Mouse (Mus musculus): ENCODE data around the gene Safb. TPM values are rescaled to one million over a fixed set of nuclear protein-coding genes. Genes with fewer than 3 reads are reported as not detected.

Gene Safb
- 139 and 141 TPM in 2 replicates for polyA plus RNA-seq (2012; rRNA removed)

GRCm38 (mm10) chr17:56584257-56585130 lies at the start of gene Safb, which contains the start of gene Safb2:
Gene Safb, plus strand, starts transcription at chr17:56584825.
Gene Safb2, minus strand, starts transcription at chr17:56584585.
- Histone ChIP-seq H3K27me3 (ENCODE audit: control insufficient read depth, insufficient read depth, low read length) (no peaks in the 10 kb centered on the region), H3K4me1 (ENCODE audit: control insufficient read depth, insufficient read depth, low read length) (peaks cover 40% of the 10 kb centered on the region), H3K4me3 (replicated peaks; ENCODE audit: insufficient read depth, low read depth, low read length) (peak within 1 kb of the TSS; percentile 82), H3K27ac (ENCODE audit: insufficient read depth, low read length) (peak within 1 kb of the TSS; percentile 68)
- peak; percentile 82; the same call in 1 of the 2 replicates for TF ChIP-seq POLR2A (IDR thresholded peaks at IDR 0.05; ENCODE audit: borderline replicate concordance, insufficient read depth, low read length)
- TF ChIP-seq CTCF (IDR thresholded peaks at IDR 0.05; ENCODE audit: borderline replicate concordance, insufficient read depth, low read depth, low read length), result no peak
- peak; percentile 99 to 100 for DNase-seq
- under 1% methylated on average over 101 of the region's 101 CpGs for WGBS

DNA sequence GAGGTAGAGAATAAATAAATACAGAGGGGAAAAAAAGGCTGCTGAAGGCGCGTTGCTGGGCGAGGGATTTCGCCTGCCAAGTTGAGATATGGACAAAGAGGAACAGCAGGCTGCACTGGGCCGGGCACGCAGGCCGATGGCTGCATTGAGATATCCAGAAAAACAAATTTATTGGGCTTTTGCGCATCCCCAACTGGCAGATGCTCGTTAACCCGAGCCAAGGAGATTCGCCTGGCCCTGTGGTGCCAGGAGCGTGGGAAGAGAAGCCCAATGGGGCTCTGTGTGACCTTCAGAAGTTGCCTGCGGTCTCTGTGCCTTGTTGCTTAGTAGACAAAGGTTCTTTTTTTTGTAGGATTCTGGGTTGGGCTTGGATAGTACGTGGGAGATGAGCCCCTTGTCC lies 48.4 kb upstream of the Safb start:
- no peak for TF ChIP-seq POLR2A (IDR thresholded peaks at IDR 0.05; ENCODE audit: borderline replicate concordance, insufficient read depth, low read length)
- TF ChIP-seq CTCF (IDR thresholded peaks at IDR 0.05; ENCODE audit: borderline replicate concordance, insufficient read depth, low read depth, low read length), result no peak
- H3K4me1 ChIP-seq (ENCODE audit: control insufficient read depth, insufficient read depth, low read length), result 0 out of 2 replicates have a peak, but pooled peaks cover 3% of the 10 kb centered on the region
- H3K27me3 ChIP-seq (ENCODE audit: control insufficient read depth, insufficient read depth, low read length), result no peaks in the 10 kb centered on the region; the same call in 1 of the 2 replicates
- no peak overlapping the region for H3K27ac ChIP-seq (ENCODE audit: insufficient read depth, low read length)
- WGBS, result 31% methylated on average over 14 of the region's 14 CpGs
- H3K4me3 ChIP-seq (replicated peaks; ENCODE audit: insufficient read depth, low read depth, low read length), result no peak overlapping the region
- DNase-seq, result peak; percentile 36 to 53

- no peak overlapping the region for H3K4me3 ChIP-seq (replicated peaks; ENCODE audit: insufficient read depth, low read depth, low read length)
- DNase-seq, result peak in 1 of 2 experiments; percentile 6
- no peaks in the 10 kb centered on the region; the same call in 1 of the 2 replicates for H3K27me3 ChIP-seq (ENCODE audit: control insufficient read depth, insufficient read depth, low read length)
- H3K4me1 ChIP-seq (ENCODE audit: control insufficient read depth, insufficient read depth, low read length), result 0 out of 2 replicates have a peak, but pooled peaks cover 3% of the 10 kb centered on the region
- TF ChIP-seq POLR2A (IDR thresholded peaks at IDR 0.05; ENCODE audit: borderline replicate concordance, insufficient read depth, low read length), result no peak
- TF ChIP-seq CTCF (IDR thresholded peaks at IDR 0.05; ENCODE audit: borderline replicate concordance, insufficient read depth, low read depth, low read length), result no peak
- 52% methylated on average over 3 of the region's 3 CpGs for WGBS
- H3K27ac ChIP-seq (ENCODE audit: insufficient read depth, low read length), result no peak overlapping the region
These were observed 47.8 kb upstream of the Safb start for GRCm38 (mm10) chr17:56536874-56537273.

DNA sequence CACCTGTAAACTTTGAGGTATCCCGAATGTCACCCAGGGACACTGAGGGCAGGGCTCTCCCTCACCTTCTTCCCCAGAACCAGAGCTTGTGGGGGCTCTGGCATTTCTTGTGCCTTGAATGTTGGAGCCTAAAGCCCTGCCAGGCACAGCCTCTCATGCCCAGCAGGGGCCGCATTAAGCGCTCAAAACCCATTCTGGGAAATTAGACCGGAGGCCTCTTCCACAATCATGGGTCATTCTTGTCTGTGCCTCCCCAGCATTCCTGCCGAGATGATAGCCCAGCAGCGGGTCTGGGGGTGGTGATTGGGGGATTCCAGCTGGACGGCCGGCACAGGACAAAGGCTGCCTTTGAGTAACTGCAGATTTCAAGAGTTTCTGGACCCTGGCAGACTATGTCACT lies 46.7 kb upstream of the Safb start:
- peak in 1 of 2 experiments; percentile 33 for DNase-seq
- H3K4me3 ChIP-seq (replicated peaks; ENCODE audit: insufficient read depth, low read depth, low read length), result no peak overlapping the region
- H3K27me3 ChIP-seq (ENCODE audit: control insufficient read depth, insufficient read depth, low read length), result no peaks in the 10 kb centered on the region; the same call in 1 of the 2 replicates
- 51% methylated on average over 8 of the region's 8 CpGs for WGBS
- TF ChIP-seq CTCF (IDR thresholded peaks at IDR 0.05; ENCODE audit: borderline replicate concordance, insufficient read depth, low read depth, low read length) (no peak), POLR2A (IDR thresholded peaks at IDR 0.05; ENCODE audit: borderline replicate concordance, insufficient read depth, low read length) (no peak)
- H3K27ac ChIP-seq (ENCODE audit: insufficient read depth, low read length), result no peak overlapping the region
- 0 out of 2 replicates have a peak, but pooled peaks cover 3% of the 10 kb centered on the region for H3K4me1 ChIP-seq (ENCODE audit: control insufficient read depth, insufficient read depth, low read length)

- H3K27ac ChIP-seq (ENCODE audit: insufficient read depth, low read length), result no peak overlapping the region
- H3K4me3 ChIP-seq (replicated peaks; ENCODE audit: insufficient read depth, low read depth, low read length), result no peak overlapping the region
- peak in 1 of 2 experiments; percentile 5 for DNase-seq
- 79% methylated on average over 6 of the region's 6 CpGs for WGBS
- TF ChIP-seq CTCF (IDR thresholded peaks at IDR 0.05; ENCODE audit: borderline replicate concordance, insufficient read depth, low read depth, low read length) (no peak), POLR2A (IDR thresholded peaks at IDR 0.05; ENCODE audit: borderline replicate concordance, insufficient read depth, low read length) (no peak)
- no peaks in the 10 kb centered on the region for H3K27me3 ChIP-seq (ENCODE audit: control insufficient read depth, insufficient read depth, low read length)
- H3K4me1 ChIP-seq (ENCODE audit: control insufficient read depth, insufficient read depth, low read length), result 0 out of 2 replicates have a peak, but pooled peaks cover 3% of the 10 kb centered on the region
These were observed 44.1 kb upstream of the Safb start for GRCm38 (mm10) chr17:56540562-56540975.

- Histone ChIP-seq H3K4me1 (ENCODE audit: control insufficient read depth, insufficient read depth, low read length) (peaks cover 8% of the 10 kb centered on the region), H3K27me3 (ENCODE audit: control insufficient read depth, insufficient read depth, low read length) (no peaks in the 10 kb centered on the region), H3K4me3 (replicated peaks; ENCODE audit: insufficient read depth, low read depth, low read length) (no peak overlapping the region), H3K27ac (ENCODE audit: insufficient read depth, low read length) (no peak overlapping the region)
- TF ChIP-seq POLR2A (IDR thresholded peaks at IDR 0.05; ENCODE audit: borderline replicate concordance, insufficient read depth, low read length) (no peak), CTCF (IDR thresholded peaks at IDR 0.05; ENCODE audit: borderline replicate concordance, insufficient read depth, low read depth, low read length) (no peak)
- DNase-seq, result peak in 1 of 2 experiments; percentile 4
- whole genome bisulfite sequencing, result 52% methylated on average over 8 of the region's 8 CpGs
These were observed 41.9 kb upstream of the Safb start for GRCm38 (mm10) chr17:56542736-56543135.

GRCm38 (mm10) chr17:56543684-56544224 lies 40.9 kb upstream of the Safb start:
- Histone ChIP-seq H3K27ac (ENCODE audit: insufficient read depth, low read length) (no peak overlapping the region), H3K4me1 (ENCODE audit: control insufficient read depth, insufficient read depth, low read length) (peaks cover 16% of the 10 kb centered on the region), H3K4me3 (replicated peaks; ENCODE audit: insufficient read depth, low read depth, low read length) (no peak overlapping the region), H3K27me3 (ENCODE audit: control insufficient read depth, insufficient read depth, low read length) (no peaks in the 10 kb centered on the region)
- TF ChIP-seq POLR2A (IDR thresholded peaks at IDR 0.05; ENCODE audit: borderline replicate concordance, insufficient read depth, low read length) (no peak), CTCF (IDR thresholded peaks at IDR 0.05; ENCODE audit: borderline replicate concordance, insufficient read depth, low read depth, low read length) (no peak)
- WGBS, result 97% methylated on average over 3 of the region's 3 CpGs
- peak in 1 of 2 experiments; percentile 11 for DNase-seq

Measured in cerebellum, adult 2 months (tissue).